In the genomic region with DNA sequence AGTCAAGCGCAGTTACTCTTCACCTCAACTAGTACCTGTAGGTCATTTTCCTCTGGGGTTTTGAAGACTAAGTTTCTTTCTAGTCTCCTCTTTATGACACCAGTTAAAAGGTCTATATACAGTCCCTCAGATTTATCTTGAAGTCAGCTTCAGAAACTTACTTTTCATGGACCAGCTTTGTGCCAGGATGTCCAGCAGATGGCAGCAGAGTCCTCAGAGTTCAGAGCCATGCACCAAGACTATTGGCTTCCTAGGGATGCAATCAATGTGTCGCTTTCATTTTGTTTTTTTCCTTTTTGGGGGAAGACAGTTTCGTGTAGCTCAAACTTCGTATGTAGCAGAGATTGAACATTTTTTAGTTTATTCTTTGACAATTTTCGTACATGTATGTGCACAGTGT, we compare ENCODE assay signal across 9 mouse cellular contexts. TPM values are rescaled to one million over a fixed set of nuclear protein-coding genes. Genes with fewer than 3 reads are reported as not detected.
DNase-seq lines count a peak whose midpoint lies in the region; ATAC-seq and TF ChIP-seq lines count a peak whose summit lies in the region.
"Had no signal": no experiment of that assay in that cellular context is flagged by ENCODE, and none has a peak within 500 bp of the region (broad histone marks: within the 10 kb centered on the region; RNA-seq: fewer than 3 reads in every experiment).

No protein-coding gene starts in this region.

- no peak overlapping the region for H3K4me2 ChIP-seq in lung, embryonic 14.5 days

- no peak overlapping the region for H3K27ac ChIP-seq in MEL (ENCODE audit: control insufficient read depth, low read depth, low read length)
- H3K27ac ChIP-seq in lung, embryonic 14.5 days (ENCODE audit: low read depth): no peak overlapping the region

- peaks cover 0 to 6% of the 10 kb centered on the region in 2 experiments; a peak in 1 of 4 replicates for H3K36me3 ChIP-seq in MEL (ENCODE audit: control insufficient read depth in 1 of 2, insufficient read depth in 2 of 2, low read length in 2 of 2)
- peaks cover 49% of the 10 kb centered on the region for H3K36me3 ChIP-seq in lung, embryonic 14.5 days (ENCODE audit: insufficient read depth)

- peak; percentile 79 to 87 (median 84) for TF ChIP-seq CTCF in MEL (IDR thresholded peaks at IDR 0.05 in 2 of 3, conservative IDR thresholded peaks at IDR 0.05 in 1 of 3; ENCODE audit: control insufficient read depth in 1 of 3, insufficient read depth in 1 of 3, low read depth in 2 of 3, low read length in 3 of 3, poor library complexity in 1 of 3, severe bottlenecking in 1 of 3)
- TF ChIP-seq CTCF in lung, embryonic 14.5 days (IDR thresholded peaks at IDR 0.05; ENCODE audit: low read depth): peak; percentile 88

- TF ChIP-seq RAD21 in MEL (IDR thresholded peaks at IDR 0.05; ENCODE audit: low read depth, low read length): peak; percentile 69

- intact Hi-C loops in heart, postnatal 14 days (cut with DNase I): loop anchor here (1.0 to 10.0 kb wide), 4 partner anchors 76 to 366 kb away; a partner anchor contains a TSS

- no peak overlapping the region for H3K9ac ChIP-seq in MEL (ENCODE audit: control insufficient read depth, low read depth, low read length, poor library complexity, severe bottlenecking)
- H3K9ac ChIP-seq in lung, embryonic 14.5 days: no peak overlapping the region

- WGBS in lung, embryonic 14.5 days: 27% methylated on average over 5 of the region's 5 CpGs

- no peak for TF ChIP-seq POLR2A in MEL (IDR thresholded peaks at IDR 0.05; ENCODE audit: control insufficient read depth in 1 of 2, insufficient read depth in 1 of 2, low read depth in 1 of 2, low read length in 2 of 2, poor library complexity in 1 of 2)

- H3K4me1 ChIP-seq in MEL (ENCODE audit: control insufficient read depth in 1 of 2, insufficient read depth in 2 of 2, low read length in 2 of 2): no peaks in the 10 kb centered on the region
- no peaks in the 10 kb centered on the region for H3K4me1 ChIP-seq in lung, embryonic 14.5 days (ENCODE audit: insufficient read depth)

- H3K79me2 ChIP-seq in MEL (ENCODE audit: control insufficient read depth, insufficient read depth, low read length, poor library complexity): no peaks in the 10 kb centered on the region

- TF ChIP-seq EP300 in MEL (IDR thresholded peaks at IDR 0.05; ENCODE audit: low read depth in 1 of 2, low read length in 2 of 2): no peak

- H3K9me3 ChIP-seq in MEL (replicated peaks; ENCODE audit: insufficient read depth, low read length): no peaks in the 10 kb centered on the region
- H3K9me3 ChIP-seq in lung, embryonic 14.5 days (ENCODE audit: low read depth, low read length): no peaks in the 10 kb centered on the region

- no peak overlapping the region for H3K4me3 ChIP-seq in MEL (ENCODE audit: control insufficient read depth in 1 of 2, insufficient read depth in 1 of 2, low read depth in 2 of 2, low read length in 2 of 2)
- H3K4me3 ChIP-seq in lung, embryonic 14.5 days (ENCODE audit: low read depth, low read length): no peak overlapping the region

- H3K27me3 ChIP-seq in MEL (ENCODE audit: control insufficient read depth in 1 of 2, insufficient read depth in 2 of 2, low read length in 2 of 2): no peaks in the 10 kb centered on the region
- H3K27me3 ChIP-seq in lung, embryonic 14.5 days (ENCODE audit: insufficient read depth, low read length): no peaks in the 10 kb centered on the region

- ATAC-seq in lung, embryonic 14.5 days (ENCODE audit: insufficient read depth): peak; percentile 58; the same call in 1 of the 2 replicates

- DNase-seq in MEL (ENCODE audit: low read depth, low spot score): peak; percentile 80
- peak; percentile 64 for DNase-seq in c-Kit-negative CD71-positive TER-119-positive erythroid progenitor cells, embryonic 14.5 days (ENCODE audit: low read depth, low spot score)
- DNase-seq in fibroblast of lung, adult 2 months (ENCODE audit: low read depth): peak; percentile 44
- peak; percentile 82 to 88 for DNase-seq in heart, postnatal 14 days
- peak; percentile 87 to 88 for DNase-seq in kidney, postnatal 4 days
- DNase-seq in lung, embryonic 14.5 days: peak; percentile 94
- DNase-seq in retina, postnatal 7 days (ENCODE audit: low read depth, low spot score): peak; percentile 68
- DNase-seq in urinary bladder, adult 2 months (ENCODE audit: low spot score): peak; percentile 30

TF ChIP-seq in MEL, 35 proteins besides CTCF, POLR2A, EP300 and RAD21:
- no peak for TF ChIP-seq GABPA (IDR thresholded peaks at IDR 0.05; ENCODE audit: low read depth, low read length)
- peak; percentile 83 for TF ChIP-seq SMC3 (IDR thresholded peaks at IDR 0.05; ENCODE audit: low read depth, low read length)

RNA-seq across cellular contexts. Expression of a gene that starts 1.1 kb away (rescaled TPM):
- 0.26 and 0.42 TPM in 2 replicates for total RNA-seq in MEL (2012; rRNA removed)
- polyA plus RNA-seq in MEL (2012; ENCODE audit: insufficient read depth in 1 of 2, insufficient read length in 2 of 2, low read depth in 1 of 2, low replicate concordance in 2 of 2, missing spikeins in 1 of 2): under 1 TPM in 1 of 2 experiments, not detected in 1; 0.33 TPM
- under 1 TPM; 0.76 to 0.93 TPM for total RNA-seq in heart, postnatal 14 days (2021)
- polyA plus RNA-seq in lung, embryonic 14.5 days (2014; fragmentation: Nextera tagmentation; extraction: Ambion mirVana): 0.16 and 0.79 TPM in 2 replicates
- 0.37 and 0.69 TPM in 2 replicates for polyA plus RNA-seq in urinary bladder, adult 2 months (2012; rRNA removed)
- polyA plus RNA-seq: liver, embryonic 16.5 days had no signal

RNA-seq across cellular contexts. Expression of a gene that starts 23.7 kb away (rescaled TPM):
- 14.5 and 15.6 TPM in 2 replicates for total RNA-seq in MEL (2012; rRNA removed)
- polyA plus RNA-seq in MEL (2012; ENCODE audit: insufficient read depth in 1 of 2, insufficient read length in 2 of 2, low read depth in 1 of 2, low replicate concordance in 2 of 2, missing spikeins in 1 of 2): 10 to 100 TPM in 1 of 2 experiments, not detected in 1; 20.2 TPM
- total RNA-seq in heart, postnatal 14 days (2021): 10 to 100 TPM; 10.1 to 10.9 TPM
- polyA plus RNA-seq in lung, embryonic 14.5 days (2014; fragmentation: Nextera tagmentation; extraction: Ambion mirVana): 31.7 and 37.2 TPM in 2 replicates
- polyA plus RNA-seq in urinary bladder, adult 2 months (2012; rRNA removed): 13.1 and 14.2 TPM in 2 replicates

Comparison
In these comparisons a context has a peak if more than half of its experiments do, and no peak if none do; other contexts are left out.
1. DNase-seq: peak in every context shown above with its lines; median percentile 94 in lung, embryonic 14.5 days; 88 in kidney, postnatal 4 days; 85 in heart, postnatal 14 days; 80 in MEL; 68 in retina, postnatal 7 days; 64 in c-Kit-negative CD71-positive TER-119-positive erythroid progenitor cells, embryonic 14.5 days; 44 in fibroblast of lung, adult 2 months; 30 in urinary bladder, adult 2 months.